In the genomic region with DNA sequence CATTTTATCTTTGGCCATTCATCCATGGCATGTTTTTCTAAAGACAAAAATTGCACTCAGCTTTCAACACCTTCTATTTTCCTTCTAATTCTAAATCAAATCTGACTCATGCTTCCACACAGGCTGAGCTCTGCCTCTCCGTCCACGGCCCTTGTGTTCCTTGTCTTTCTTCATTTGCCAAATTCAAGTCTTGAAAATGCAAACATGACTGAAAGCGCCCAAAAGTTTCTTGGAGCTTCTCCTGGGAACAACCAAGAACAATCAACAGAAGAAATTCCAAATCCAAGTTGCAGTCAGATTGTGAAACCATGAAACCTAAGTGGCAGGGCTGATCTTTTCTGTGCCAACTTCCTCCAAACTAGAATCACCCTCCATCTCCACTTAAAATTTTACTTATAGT, we compare ENCODE assay signal across 36 mouse cellular contexts. TPM values are rescaled to one million over a fixed set of nuclear protein-coding genes. Genes with fewer than 3 reads are reported as not detected.
DNase-seq lines count a peak whose midpoint lies in the region; ATAC-seq lines count a peak whose summit lies in the region.
"Had no signal": no experiment of that assay in that cellular context is flagged by ENCODE, and none has a peak within 500 bp of the region (broad histone marks: within the 10 kb centered on the region; RNA-seq: fewer than 3 reads in every experiment).

No protein-coding gene starts in this region.

- 66% methylated on average over 3 of the region's 3 CpGs for WGBS in embryonic facial prominence, embryonic 14.5 days
- WGBS in embryonic facial prominence, embryonic 10.5 days, result 84% methylated on average over 3 of the region's 3 CpGs
- 64% methylated on average over 3 of the region's 3 CpGs for WGBS in heart, embryonic 11.5 days (ENCODE audit: insufficient replicate concordance)

- no peaks in the 10 kb centered on the region for H3K4me1 ChIP-seq in embryonic facial prominence, embryonic 14.5 days (ENCODE audit: control insufficient read depth, insufficient read depth, low read length)
- no peaks in the 10 kb centered on the region for H3K4me1 ChIP-seq in embryonic facial prominence, embryonic 10.5 days
- H3K4me1 ChIP-seq in heart, embryonic 11.5 days (ENCODE audit: control insufficient read depth, insufficient read depth, low read length), result no peaks in the 10 kb centered on the region
- H3K4me1 ChIP-seq: forebrain, embryonic 13.5 days; limb, embryonic 13.5 days; midbrain, embryonic 15.5 days; neural tube, embryonic 12.5 days had no signal

- no peaks in the 10 kb centered on the region for H3K9me3 ChIP-seq in embryonic facial prominence, embryonic 14.5 days (ENCODE audit: control insufficient read depth, low read length)
- H3K9me3 ChIP-seq in embryonic facial prominence, embryonic 10.5 days, result no peaks in the 10 kb centered on the region
- H3K9me3 ChIP-seq in heart, embryonic 11.5 days (replicated peaks; ENCODE audit: control insufficient read depth, low read length), result no peaks in the 10 kb centered on the region
- H3K9me3 ChIP-seq: forebrain, embryonic 13.5 days; limb, embryonic 13.5 days; midbrain, embryonic 15.5 days; neural tube, embryonic 12.5 days had no signal

- no peak overlapping the region for H3K27ac ChIP-seq in embryonic facial prominence, embryonic 14.5 days (replicated peaks; ENCODE audit: low read depth, low read length)
- H3K27ac ChIP-seq in embryonic facial prominence, embryonic 10.5 days (replicated peaks), result no peak overlapping the region
- H3K27ac ChIP-seq in heart, embryonic 11.5 days (ENCODE audit: low read depth, low read length), result no peak overlapping the region
- H3K27ac ChIP-seq: forebrain, embryonic 13.5 days; heart, adult 2 months; hindbrain, embryonic 14.5 days; limb, embryonic 13.5 days; liver, embryonic 14.5 days; midbrain, embryonic 15.5 days; neural tube, embryonic 12.5 days had no signal

- intact Hi-C loops in heart, postnatal 10 days (cut with DNase I), result no loop called here

- H3K4me2 ChIP-seq in embryonic facial prominence, embryonic 14.5 days (ENCODE audit: low read depth, low read length), result no peak overlapping the region
- no peak overlapping the region for H3K4me2 ChIP-seq in heart, embryonic 11.5 days
- H3K4me2 ChIP-seq: forebrain, embryonic 13.5 days; hindbrain, embryonic 14.5 days; limb, embryonic 13.5 days; midbrain, embryonic 15.5 days; neural tube, embryonic 12.5 days had no signal

- no peaks in the 10 kb centered on the region for H3K27me3 ChIP-seq in embryonic facial prominence, embryonic 14.5 days (replicated peaks; ENCODE audit: control insufficient read depth, insufficient read depth, low read length)
- no peaks in the 10 kb centered on the region for H3K27me3 ChIP-seq in embryonic facial prominence, embryonic 10.5 days (replicated peaks; ENCODE audit: low read depth, poor library complexity, severe bottlenecking)
- no peaks in the 10 kb centered on the region for H3K27me3 ChIP-seq in heart, embryonic 11.5 days (ENCODE audit: control insufficient read depth, insufficient read depth, low read length)
- H3K27me3 ChIP-seq: forebrain, embryonic 13.5 days; limb, embryonic 13.5 days; midbrain, embryonic 15.5 days; neural tube, embryonic 12.5 days had no signal

- no peaks in the 10 kb centered on the region for H3K36me3 ChIP-seq in embryonic facial prominence, embryonic 14.5 days (ENCODE audit: control insufficient read depth, insufficient read depth, low read length)
- no peaks in the 10 kb centered on the region for H3K36me3 ChIP-seq in embryonic facial prominence, embryonic 10.5 days (replicated peaks)
- H3K36me3 ChIP-seq in heart, embryonic 11.5 days (ENCODE audit: control insufficient read depth, insufficient read depth, low read length), result no peaks in the 10 kb centered on the region
- H3K36me3 ChIP-seq: limb, embryonic 13.5 days; midbrain, embryonic 15.5 days; neural tube, embryonic 12.5 days had no signal

- DNase-seq in embryonic facial prominence, embryonic 14.5 days (ENCODE audit: low spot score), result peak; percentile 63
- no peak for DNase-seq in embryonic facial prominence, embryonic 10.5 days (ENCODE audit: low spot score)
- DNase-seq in heart, postnatal 10 days, result peak; percentile 5 to 8
- DNase-seq in adipocyte (ENCODE audit: low spot score), result peak; percentile 46
- DNase-seq in lung, postnatal 14 days, result peak; percentile 4
- no peak for DNase-seq in cerebellum, postnatal 14 days
- DNase-seq: adrenal gland, postnatal 25 days; cerebellum, adult 9-11 months; gastrocnemius, postnatal 14 days; kidney, adult 18-20 months; kidney, postnatal 4 days; layer of hippocampus, adult 9-11 months; retina, postnatal 1 day; thymus, postnatal 25 days had no signal

- H3K9ac ChIP-seq in embryonic facial prominence, embryonic 14.5 days (ENCODE audit: low read depth, low read length), result no peak overlapping the region
- H3K9ac ChIP-seq in heart, embryonic 11.5 days (ENCODE audit: low read depth, low read length), result no peak overlapping the region
- H3K9ac ChIP-seq: forebrain, embryonic 13.5 days; hindbrain, embryonic 14.5 days; limb, embryonic 13.5 days; liver, embryonic 14.5 days; midbrain, embryonic 15.5 days; neural tube, embryonic 12.5 days had no signal

- H3K4me3 ChIP-seq in embryonic facial prominence, embryonic 14.5 days (ENCODE audit: low read depth, low read length), result no peak overlapping the region
- no peak overlapping the region for H3K4me3 ChIP-seq in embryonic facial prominence, embryonic 10.5 days
- H3K4me3 ChIP-seq in heart, embryonic 11.5 days (ENCODE audit: low read depth, low read length), result no peak overlapping the region
- H3K4me3 ChIP-seq: erythroblast, embryonic 14.5 days; forebrain, embryonic 13.5 days; heart, adult 2 months; limb, embryonic 13.5 days; midbrain, embryonic 15.5 days; neural tube, embryonic 12.5 days had no signal

- ATAC-seq in embryonic facial prominence, embryonic 14.5 days (ENCODE audit: low read depth), result no peak
- no peak for ATAC-seq in heart, embryonic 11.5 days (replicated peaks; ENCODE audit: insufficient number of reproducible peaks, low FRiP score, low TSS enrichment)
- ATAC-seq in CD4-positive, CD25-positive, alpha-beta regulatory T cell, adult 4 months, result no peak
- ATAC-seq: activated CD4-positive, CD25-positive, alpha-beta regulatory T cell, adult 4 months; forebrain, embryonic 13.5 days; inflammation-experienced regulatory T-cells, adult 6 months; midbrain, embryonic 15.5 days had no signal

RNA-seq across cellular contexts. Expression of gene Gm21973, which starts 13.4 kb away (rescaled TPM):
- polyA plus RNA-seq in embryonic facial prominence, embryonic 14.5 days (2014; fragmentation: Nextera tagmentation; extraction: Ambion mirVana), result not detected in 2 replicates
- polyA plus RNA-seq in embryonic facial prominence, embryonic 10.5 days (2016; fragmentation: Nextera tagmentation; extraction: Ambion mirVana), result not detected in 2 replicates
- not detected for total RNA-seq in heart, postnatal 10 days (2021)
- not detected in 2 replicates for polyA plus RNA-seq in heart, embryonic 11.5 days (2014; fragmentation: Nextera tagmentation; extraction: Ambion mirVana)
- not detected for polyA plus RNA-seq in CD4-positive, CD25-positive, alpha-beta regulatory T cell, adult 4 months (2017; shearing (Covaris generic))
- total RNA-seq: adrenal gland, postnatal 25 days; ES-E14; gastrocnemius, postnatal 14 days; heart, adult 2 months; left cerebral cortex, adult 18-20 months; left cerebral cortex, postnatal 25 days; megakaryocyte-erythroid progenitor cell, adult 5-6 weeks had no signal
- polyA plus RNA-seq: activated CD4-positive, CD25-positive, alpha-beta regulatory T cell, adult 4 months; cortical plate, adult 2 months; embryonic facial prominence, embryonic 11.5 days; erythroblast, embryonic 14.5 days; forebrain, embryonic 13.5 days; heart, adult 2 months; heart, postnatal 0 days; hindbrain, embryonic 14.5 days; inflammation-experienced regulatory T-cells, adult 6 months; kidney, embryonic 16.5 days; limb, embryonic 13.5 days; liver, embryonic 14.5 days; lung, embryonic 16.5 days; midbrain, embryonic 15.5 days; neural tube, embryonic 12.5 days; stomach, embryonic 14.5 days had no signal

RNA-seq across cellular contexts. Expression of gene Agxt2, which starts 19.7 kb away (rescaled TPM):
- polyA plus RNA-seq in embryonic facial prominence, embryonic 14.5 days (2014; fragmentation: Nextera tagmentation; extraction: Ambion mirVana), result not detected in 2 replicates
- polyA plus RNA-seq in embryonic facial prominence, embryonic 10.5 days (2016; fragmentation: Nextera tagmentation; extraction: Ambion mirVana), result not detected in 2 replicates
- total RNA-seq in heart, postnatal 10 days (2021), result not detected
- 0.16 TPM in 1 of 2 replicates, not detected in the other for polyA plus RNA-seq in heart, embryonic 11.5 days (2014; fragmentation: Nextera tagmentation; extraction: Ambion mirVana)
- not detected for polyA plus RNA-seq in CD4-positive, CD25-positive, alpha-beta regulatory T cell, adult 4 months (2017; shearing (Covaris generic))
- total RNA-seq: ES-E14; gastrocnemius, postnatal 14 days; heart, adult 2 months; left cerebral cortex, adult 18-20 months; left cerebral cortex, postnatal 25 days; megakaryocyte-erythroid progenitor cell, adult 5-6 weeks had no signal
- polyA plus RNA-seq: activated CD4-positive, CD25-positive, alpha-beta regulatory T cell, adult 4 months; cortical plate, adult 2 months; embryonic facial prominence, embryonic 11.5 days; erythroblast, embryonic 14.5 days; forebrain, embryonic 13.5 days; heart, adult 2 months; heart, postnatal 0 days; hindbrain, embryonic 14.5 days; inflammation-experienced regulatory T-cells, adult 6 months; limb, embryonic 13.5 days; midbrain, embryonic 15.5 days; neural tube, embryonic 12.5 days; stomach, embryonic 14.5 days had no signal

Comparison
In these comparisons a context has a peak if more than half of its experiments do, and no peak if none do; other contexts are left out.
1. DNase-seq: peak in embryonic facial prominence, embryonic 14.5 days (single experiment), heart, postnatal 10 days (2 of 2), adipocyte (single experiment) and lung, postnatal 14 days (single experiment); none in embryonic facial prominence, embryonic 10.5 days (single experiment) and cerebellum, postnatal 14 days (0 of 2).